Mouse (Mus musculus): ENCODE data around the gene Taok1. TPM values are rescaled to one million over a fixed set of nuclear protein-coding genes. Genes with fewer than 3 reads are reported as not detected.
"Not testable (repeated sequence)": the region's sequence is repeated elsewhere in the genome, so short reads cannot be mapped to it uniquely, and the experiment has no call there.

Taok1 gene
- polyA plus RNA-seq, 1 experiment from 2014 or later, result 14.8 TPM

- H3K27me3 ChIP-seq (ENCODE audit: poor library complexity, severe bottlenecking); H3K36me3 ChIP-seq (replicated peaks); DNase-seq (ENCODE audit: extremely low spot score, low spot score); H3K9me3 ChIP-seq; H3K4me3 ChIP-seq; H3K4me1 ChIP-seq; H3K27ac ChIP-seq: not testable (repeated sequence)
- WGBS, result 89% methylated on average over 3 of the region's 3 CpGs
Measured at GRCm38 (mm10) chr11:77528420-77528819, 79.2 kb downstream of the Taok1 start.

GRCm38 (mm10) chr11:77525804-77526486, 81.7 kb downstream of the Taok1 start:
- Histone ChIP-seq H3K9me3 (no peaks in the 10 kb centered on the region), H3K4me1 (peaks cover 5% of the 10 kb centered on the region), H3K27me3 (ENCODE audit: poor library complexity, severe bottlenecking) (no peaks in the 10 kb centered on the region), H3K36me3 (replicated peaks) (peaks cover 6% of the 10 kb centered on the region; the same call in 1 of the 2 replicates), H3K27ac (no peak overlapping the region), H3K4me3 (no peak overlapping the region)
- DNase-seq (ENCODE audit: extremely low spot score, low spot score), result no peak
- 82% methylated on average over 3 of the region's 3 CpGs for WGBS

- peaks cover 33% of the 10 kb centered on the region for H3K27me3 ChIP-seq (ENCODE audit: poor library complexity, severe bottlenecking)
- peaks cover 5% of the 10 kb centered on the region; the same call in 1 of the 2 replicates for H3K36me3 ChIP-seq (replicated peaks)
- no peak for DNase-seq (ENCODE audit: extremely low spot score, low spot score)
- 53% methylated on average over 5 of the region's 5 CpGs for WGBS
- no peak overlapping the region for H3K4me3 ChIP-seq
- H3K4me1 ChIP-seq, result peaks cover 52% of the 10 kb centered on the region
- H3K9me3 ChIP-seq, result no peaks in the 10 kb centered on the region
- H3K27ac ChIP-seq, result peak overlapping the region; percentile 30; the same call in 1 of the 2 replicates
Measured at GRCm38 (mm10) chr11:77520601-77521529, 86.8 kb downstream of the Taok1 start.

- H3K4me3 ChIP-seq, result no peak within 1 kb of the TSS
- peak within 1 kb of the TSS; percentile 30; the same call in 1 of the 2 replicates for H3K27ac ChIP-seq
- H3K4me1 ChIP-seq, result peaks cover 70% of the 10 kb centered on the region
- no peak for DNase-seq (ENCODE audit: extremely low spot score, low spot score)
- H3K36me3 ChIP-seq (replicated peaks), result peaks cover 5% of the 10 kb centered on the region; the same call in 1 of the 2 replicates
- WGBS, result 77% methylated on average over 5 of the region's 5 CpGs
- H3K9me3 ChIP-seq, result no peaks in the 10 kb centered on the region
- peaks cover 49% of the 10 kb centered on the region for H3K27me3 ChIP-seq (ENCODE audit: poor library complexity, severe bottlenecking)
Measured at GRCm38 (mm10) chr11:77519043-77519442, 88.6 kb downstream of the Taok1 start, which contains the start of gene Gm10392. TSS of gene Gm10392 (minus strand) at chr11:77519198.

GRCm38 (mm10) chr11:77518051-77518798, 89.4 kb downstream of the Taok1 start:
- WGBS, result 88% methylated on average over 27 of the region's 27 CpGs
- peaks cover 5% of the 10 kb centered on the region; the same call in 1 of the 2 replicates for H3K36me3 ChIP-seq (replicated peaks)
- peak overlapping the region; percentile 30; the same call in 1 of the 2 replicates for H3K27ac ChIP-seq
- no peaks in the 10 kb centered on the region for H3K9me3 ChIP-seq
- H3K4me3 ChIP-seq, result no peak overlapping the region
- peaks cover 53% of the 10 kb centered on the region for H3K27me3 ChIP-seq (ENCODE audit: poor library complexity, severe bottlenecking)
- no peak for DNase-seq (ENCODE audit: extremely low spot score, low spot score)
- H3K4me1 ChIP-seq, result peaks cover 79% of the 10 kb centered on the region

GRCm38 (mm10) chr11:77516553-77517425, 90.8 kb downstream of the Taok1 start:
- H3K36me3 ChIP-seq (replicated peaks), result peaks cover 5% of the 10 kb centered on the region; the same call in 1 of the 2 replicates
- no peak overlapping the region for H3K27ac ChIP-seq
- DNase-seq (ENCODE audit: extremely low spot score, low spot score), result no peak
- H3K27me3 ChIP-seq (ENCODE audit: poor library complexity, severe bottlenecking), result peaks cover 58% of the 10 kb centered on the region
- WGBS, result 62% methylated on average over 5 of the region's 5 CpGs
- peaks cover 90% of the 10 kb centered on the region for H3K4me1 ChIP-seq
- peak overlapping the region; percentile 72; the same call in 1 of the 2 replicates for H3K4me3 ChIP-seq
- H3K9me3 ChIP-seq, result no peaks in the 10 kb centered on the region

GRCm38 (mm10) chr11:77515637-77516552, 91.7 kb downstream of the Taok1 start, which contains the start of gene Trp53i13:
TSS of gene Trp53i13 (minus strand) at chr11:77515980.
- H3K36me3 ChIP-seq (replicated peaks), result peaks cover 5% of the 10 kb centered on the region; the same call in 1 of the 2 replicates
- no peak for DNase-seq (ENCODE audit: extremely low spot score, low spot score)
- H3K9me3 ChIP-seq, result no peaks in the 10 kb centered on the region
- peaks cover 58% of the 10 kb centered on the region for H3K27me3 ChIP-seq (ENCODE audit: poor library complexity, severe bottlenecking)
- H3K27ac ChIP-seq, result peak within 1 kb of the TSS; percentile 88
- peak within 1 kb of the TSS; percentile 72 for H3K4me3 ChIP-seq
- H3K4me1 ChIP-seq, result peaks cover 87% of the 10 kb centered on the region
- WGBS, result 5% methylated on average over 39 of the region's 39 CpGs

- H3K27ac ChIP-seq, result peak within 1 kb of the TSS; percentile 88
Measured at GRCm38 (mm10) chr11:77514832-77515636, 92.6 kb downstream of the Taok1 start, which contains the start of gene Abhd15. TSS of gene Abhd15 (plus strand) at chr11:77515121.

GRCm38 (mm10) chr11:77514281-77514831, 93.3 kb downstream of the Taok1 start:
- H3K9me3 ChIP-seq, result no peaks in the 10 kb centered on the region
- peaks cover 58% of the 10 kb centered on the region for H3K27me3 ChIP-seq (ENCODE audit: poor library complexity, severe bottlenecking)
- peaks cover 19% of the 10 kb centered on the region for H3K36me3 ChIP-seq (replicated peaks)
- H3K4me1 ChIP-seq, result peaks cover 72% of the 10 kb centered on the region
- peak overlapping the region; percentile 88 for H3K27ac ChIP-seq
- peak overlapping the region; percentile 72 for H3K4me3 ChIP-seq
- WGBS, result 2% methylated on average over 19 of the region's 19 CpGs
- DNase-seq (ENCODE audit: extremely low spot score, low spot score), result no peak

More at GRCm38 (mm10) chr11:77514832-77515636, 92.6 kb downstream of the Taok1 start, which contains the start of gene Abhd15:
- Histone ChIP-seq H3K36me3 (replicated peaks) (peaks cover 12% of the 10 kb centered on the region), H3K4me3 (peak within 1 kb of the TSS; percentile 72), H3K4me1 (peaks cover 79% of the 10 kb centered on the region), H3K27me3 (ENCODE audit: poor library complexity, severe bottlenecking) (peaks cover 58% of the 10 kb centered on the region), H3K9me3 (no peaks in the 10 kb centered on the region)
- WGBS, result under 1% methylated on average over 68 of the region's 72 CpGs
- peak; percentile 88 for DNase-seq (ENCODE audit: extremely low spot score, low spot score)

GRCm38 (mm10) chr11:77513811-77514170, 93.8 kb downstream of the Taok1 start:
- 2% methylated on average over 10 of the region's 10 CpGs for WGBS
- Histone ChIP-seq H3K4me1 (peaks cover 68% of the 10 kb centered on the region), H3K27me3 (ENCODE audit: poor library complexity, severe bottlenecking) (peaks cover 58% of the 10 kb centered on the region), H3K36me3 (replicated peaks) (peaks cover 24% of the 10 kb centered on the region), H3K4me3 (peak overlapping the region; percentile 72), H3K9me3 (no peaks in the 10 kb centered on the region), H3K27ac (peak overlapping the region; percentile 88)
- no peak for DNase-seq (ENCODE audit: extremely low spot score, low spot score)

Data from forebrain, embryonic 10.5 days (tissue).